Mouse (Mus musculus): ENCODE measurements at regions not wholly inside any gene's neighbourhood (a gene's known extent, or its start where the extent isn't known, plus 50 kb on each side); places are given as distances from the start of the nearest gene placed in this dataset.

DNA sequence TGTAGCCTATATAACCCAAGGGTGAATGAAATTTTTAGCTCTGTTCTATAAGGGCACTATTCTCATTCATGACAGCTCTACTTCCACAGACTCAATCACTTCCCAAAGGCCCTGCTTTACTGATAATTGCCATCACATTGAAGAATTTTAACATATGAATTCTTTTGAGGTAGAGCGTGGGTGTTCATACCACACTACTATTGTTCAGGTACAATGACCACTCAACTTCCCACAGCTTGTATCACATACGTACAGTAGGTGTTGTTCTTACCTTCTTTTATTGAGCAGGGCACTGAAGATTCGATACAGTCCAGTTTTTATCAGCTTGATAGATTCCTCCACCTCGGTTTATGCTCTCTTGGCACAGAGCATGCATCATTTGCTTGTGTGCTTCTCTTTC is 111.1 kb upstream of the Jag1 start:
- no peak for DNase-seq
- intact Hi-C loops (cut with DNase I; ENCODE audit: low total_unique reads): no loop called here

DNA sequence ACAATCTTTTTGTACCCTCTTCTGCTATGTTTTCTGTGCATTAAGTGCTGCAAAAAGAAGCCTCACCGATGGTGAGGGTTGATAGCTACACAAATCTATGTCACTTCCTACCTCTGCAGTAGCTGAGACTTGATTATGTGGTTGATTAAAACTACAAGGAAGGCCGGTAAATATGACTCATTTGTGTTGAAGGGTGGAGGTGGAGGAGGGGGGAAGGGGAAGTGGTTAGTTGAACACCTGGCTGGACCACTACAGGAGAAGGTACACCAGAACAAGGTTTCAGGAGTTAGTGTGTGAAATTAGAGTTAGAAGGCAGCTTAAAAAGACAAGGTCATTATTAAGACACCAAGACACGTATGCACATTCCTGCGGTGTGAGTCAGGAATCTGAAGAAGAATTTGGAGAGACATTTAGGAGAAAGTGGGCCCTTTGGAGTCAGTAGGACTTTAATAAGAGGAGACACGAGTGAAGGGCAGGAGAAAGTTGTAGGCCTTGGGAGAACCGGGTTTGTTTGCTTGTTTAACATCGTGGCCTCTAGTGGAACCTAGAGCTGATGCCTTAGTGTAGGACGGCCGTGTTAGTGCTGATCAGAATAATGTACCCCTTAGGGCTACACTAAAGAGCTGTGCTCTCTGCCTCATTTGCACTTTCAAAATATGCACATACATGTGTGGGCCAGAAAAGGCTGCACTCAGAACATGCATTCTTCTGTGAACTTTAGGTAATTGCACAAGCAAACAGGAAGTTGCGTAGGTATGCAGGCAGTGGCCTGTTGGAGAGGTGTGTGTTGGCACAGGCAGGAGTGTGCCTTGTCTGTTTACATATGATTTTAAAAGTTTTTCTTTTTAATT is 108.5 kb upstream of the Jag1 start:
- intact Hi-C loops (cut with DNase I; ENCODE audit: low total_unique reads): no loop called here
- no peak for DNase-seq

DNA sequence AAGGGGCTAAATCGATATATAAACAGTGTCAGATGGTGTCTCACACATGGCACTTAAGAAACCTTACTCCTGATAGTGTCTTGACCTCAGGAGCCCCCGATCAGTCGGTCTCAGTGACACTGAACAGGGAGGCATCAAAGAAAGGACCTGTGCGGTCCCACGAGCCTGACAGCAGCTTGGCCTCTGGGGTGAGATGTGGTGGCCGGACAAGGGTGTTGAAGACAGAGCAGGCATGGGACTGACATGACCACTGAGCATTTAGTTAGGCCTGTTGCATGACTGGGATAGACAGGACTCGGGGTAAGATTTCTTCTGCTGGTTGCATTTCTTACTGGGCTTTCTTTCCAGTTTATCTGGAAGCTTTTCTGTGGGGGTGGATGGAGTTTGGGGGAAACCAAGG is 99.3 kb upstream of the Jag1 start:
- DNase-seq: no peak
- intact Hi-C loops (cut with DNase I; ENCODE audit: low total_unique reads): no loop called here

DNA sequence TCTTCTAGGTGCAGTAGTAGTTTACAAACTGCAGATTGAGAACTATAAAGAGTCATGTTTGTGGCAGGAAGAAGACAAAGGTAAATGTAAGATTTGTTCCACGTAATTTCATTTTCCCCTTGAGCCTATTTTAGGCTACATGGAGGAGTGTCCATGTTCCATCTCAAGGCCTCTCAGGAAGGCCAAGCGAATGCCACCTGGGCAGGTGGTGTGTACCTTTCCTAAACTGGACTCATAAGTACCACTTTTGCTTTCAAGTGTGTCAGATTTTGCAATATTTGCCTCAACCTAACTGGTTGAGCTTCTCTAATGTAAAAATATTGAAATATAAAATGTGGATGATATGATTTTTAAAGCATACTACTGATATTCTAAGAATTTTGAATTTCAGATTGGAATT is 91.4 kb upstream of the Jag1 start:
- intact Hi-C loops (cut with DNase I; ENCODE audit: low total_unique reads): no loop called here
- no peak for DNase-seq

DNA sequence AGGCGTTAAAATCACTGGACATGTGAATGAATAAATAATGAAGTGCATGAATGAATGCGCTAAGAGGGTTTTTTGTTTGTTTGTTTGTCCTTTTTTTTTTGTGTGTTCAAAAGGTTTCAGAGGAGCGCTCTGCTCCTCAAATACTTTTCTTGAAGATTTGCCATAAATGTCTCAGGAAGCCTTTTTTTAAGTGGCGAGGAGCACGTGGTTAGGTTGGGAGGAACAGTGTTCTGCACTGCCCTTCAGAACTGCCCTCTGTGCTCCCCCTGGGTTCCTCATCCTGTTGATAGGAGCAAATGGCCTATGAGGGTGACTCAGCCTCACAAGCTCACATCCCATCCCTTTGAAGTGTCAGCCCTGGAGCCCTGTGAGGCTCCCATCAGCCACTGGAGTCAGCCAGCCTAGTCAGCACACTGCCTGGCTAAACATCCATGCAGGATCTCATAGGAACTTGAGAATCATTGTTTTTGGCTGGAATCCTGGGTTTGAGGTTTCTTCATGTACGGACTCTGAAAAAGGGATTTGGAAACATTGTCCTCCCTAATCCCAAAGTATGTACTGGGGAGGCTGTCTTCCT is 87.9 kb upstream of the Jag1 start:
- intact Hi-C loops (cut with DNase I; ENCODE audit: low total_unique reads): no loop called here
- peak; percentile 31 for DNase-seq

DNA sequence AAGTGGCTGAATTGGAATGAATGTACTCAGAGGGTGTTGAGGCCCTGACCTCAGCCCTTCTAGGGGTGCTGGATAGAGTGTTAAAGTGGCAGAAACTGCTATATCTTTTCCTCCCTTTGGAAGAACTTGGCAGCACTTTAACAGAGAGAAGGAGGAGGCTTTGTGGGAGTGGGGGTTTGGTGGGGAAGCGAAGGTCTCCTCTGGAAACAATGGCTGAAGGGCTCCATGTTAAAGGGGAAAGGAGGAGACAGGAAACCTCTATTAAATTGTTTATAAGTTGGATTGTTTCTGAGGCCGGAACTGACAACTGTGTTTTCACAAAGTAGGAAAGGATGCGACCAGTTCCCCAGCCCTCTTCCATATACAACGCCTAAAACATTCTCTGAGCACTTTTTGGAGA is 83.7 kb upstream of the Jag1 start:
- intact Hi-C loops (cut with DNase I; ENCODE audit: low total_unique reads): no loop called here
- no peak for DNase-seq

DNA sequence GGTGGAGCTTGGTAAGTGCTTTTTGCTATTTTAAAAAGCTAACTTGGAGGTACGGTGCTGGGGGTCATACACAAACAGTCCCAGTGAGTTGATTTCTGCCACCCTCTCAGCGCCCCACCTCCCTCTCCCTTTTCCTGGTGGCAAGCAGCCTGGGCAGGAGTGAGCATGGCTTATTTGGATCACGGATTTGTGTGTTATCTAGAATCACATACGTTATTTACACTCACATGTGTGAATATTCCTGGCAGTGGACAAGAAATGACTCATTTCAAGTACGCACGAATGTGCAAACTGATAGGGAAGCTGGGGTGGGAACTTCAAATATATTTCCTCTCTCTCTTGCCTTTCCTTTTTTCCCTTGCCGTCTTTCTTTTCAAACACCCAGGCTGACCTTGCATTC is 75.7 kb upstream of the Jag1 start:
- intact Hi-C loops (cut with DNase I; ENCODE audit: low total_unique reads): no loop called here
- no peak for DNase-seq

DNA sequence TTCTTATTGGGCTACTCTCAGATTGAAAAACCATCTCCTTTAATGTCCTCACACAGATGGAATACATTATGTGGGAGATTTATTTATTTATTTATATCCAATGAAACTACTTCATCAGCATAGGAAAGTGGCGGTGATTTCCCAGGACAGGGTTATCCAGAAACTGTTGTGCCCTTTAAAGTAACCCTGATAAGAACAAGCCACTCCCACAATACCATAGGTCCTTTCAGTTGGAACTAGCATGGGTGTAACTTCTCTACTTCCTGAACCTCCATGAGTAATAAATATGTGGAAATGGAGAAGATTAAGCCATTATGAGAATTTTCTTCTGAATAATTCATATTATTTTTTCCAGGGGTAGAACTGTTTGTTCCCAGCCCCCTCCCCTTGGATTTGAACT is 52.7 kb upstream of the Jag1 start:
- no peak for DNase-seq
- intact Hi-C loops (cut with DNase I; ENCODE audit: low total_unique reads): no loop called here

DNA sequence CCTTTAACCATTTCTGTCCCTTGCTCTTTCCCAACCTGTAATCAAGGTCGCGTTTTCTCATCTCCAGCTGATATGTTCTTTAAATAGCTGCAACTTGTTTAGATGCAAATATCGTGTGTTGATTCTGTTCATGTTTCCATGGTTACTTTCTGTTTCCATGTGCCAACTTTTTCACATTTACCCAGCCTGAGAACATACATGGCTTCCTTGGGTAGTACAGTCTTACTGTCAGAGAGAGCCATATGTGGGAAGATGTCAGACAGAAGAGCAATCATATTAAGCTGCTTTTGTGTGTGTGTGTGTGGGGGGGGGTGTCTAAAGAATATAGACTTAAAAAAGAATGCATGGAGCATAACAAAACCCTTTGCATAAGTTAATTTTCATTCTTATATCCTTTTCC is 52.2 kb upstream of the Jag1 start:
- intact Hi-C loops (cut with DNase I; ENCODE audit: low total_unique reads): no loop called here
- DNase-seq: no peak

Data from gastrocnemius, postnatal 14 days (tissue).